Mouse (Mus musculus) right cerebral cortex, postnatal 10 days (tissue): ENCODE data around the gene Fam111a.
"Not testable (repeated sequence)": the region's sequence is repeated elsewhere in the genome, so short reads cannot be mapped to it uniquely, and the experiment has no call there.

Source experiments
- DNase-seq, 2 experiments: peaks; one replicate each; pipeline ENCODE4 v3.0.0; 2021; ENCODE audit warnings: low spot score in 2 of 2

Gene Fam111a

DNA sequence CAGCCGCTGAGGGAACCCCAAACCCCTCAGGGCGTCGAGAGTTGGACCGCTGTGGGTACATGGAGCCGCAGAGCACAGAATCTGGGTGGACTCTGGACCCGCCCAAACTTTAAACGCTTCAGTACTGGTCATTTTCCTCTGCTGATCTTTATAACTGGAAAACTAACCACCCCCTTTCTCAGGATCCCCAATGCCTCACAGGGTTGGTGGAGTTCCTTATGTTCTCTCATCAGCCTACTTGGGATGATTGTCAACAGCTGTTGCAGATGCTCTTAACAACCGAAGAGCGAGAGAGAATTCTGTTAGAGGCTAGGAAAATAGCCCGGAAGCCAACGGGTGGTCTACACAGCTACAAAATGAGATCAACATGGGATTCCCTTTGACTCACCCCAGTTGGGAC, at the start of gene Fam111a:
Fam111a (plus strand) TSS at position 301 of the 400 bp plus-strand sequence.
- DNase-seq = not testable (repeated sequence)

DNA sequence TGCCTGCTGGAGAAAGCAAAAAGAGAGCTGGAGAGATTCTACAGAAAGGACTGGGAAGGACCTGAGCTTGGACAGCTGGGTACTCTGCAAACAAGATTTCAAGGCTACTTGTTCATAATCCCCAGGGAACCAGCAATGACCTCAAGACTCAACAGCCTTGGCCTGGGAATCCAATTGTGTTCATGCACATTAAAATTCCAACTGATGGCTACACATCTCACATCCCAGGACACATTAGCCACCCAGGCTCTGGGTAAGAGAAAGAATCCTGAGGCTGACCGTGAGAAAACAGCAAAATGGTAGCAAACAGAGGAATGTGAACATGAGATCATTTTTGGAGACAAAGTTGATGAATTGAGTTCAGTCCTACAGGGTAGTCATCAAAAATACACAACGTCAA, 49.3 kb upstream of the Fam111a start:
- DNase-seq = no peak

DNA sequence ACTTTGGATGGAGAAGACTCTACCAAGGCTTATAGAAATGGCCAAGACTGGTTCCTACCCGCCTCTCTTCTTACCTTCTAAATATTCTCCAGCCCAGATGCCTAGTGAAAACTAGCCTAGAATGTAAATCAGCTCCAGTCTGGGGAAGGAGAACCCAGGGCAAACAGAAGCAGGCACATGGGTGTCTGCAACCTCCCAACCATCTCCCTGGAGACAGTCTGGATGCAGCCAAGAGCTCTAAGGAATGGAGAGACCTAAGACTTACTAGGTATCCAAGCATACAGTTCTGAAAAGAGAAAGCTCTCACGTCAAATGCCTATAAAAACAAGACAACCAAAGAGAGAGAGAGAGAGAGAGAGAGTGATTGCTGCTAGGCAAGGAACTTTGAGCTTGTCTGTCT, 47.6 kb upstream of the Fam111a start:
- DNase-seq = peak in 1 of 2 experiments; percentile 66

DNA sequence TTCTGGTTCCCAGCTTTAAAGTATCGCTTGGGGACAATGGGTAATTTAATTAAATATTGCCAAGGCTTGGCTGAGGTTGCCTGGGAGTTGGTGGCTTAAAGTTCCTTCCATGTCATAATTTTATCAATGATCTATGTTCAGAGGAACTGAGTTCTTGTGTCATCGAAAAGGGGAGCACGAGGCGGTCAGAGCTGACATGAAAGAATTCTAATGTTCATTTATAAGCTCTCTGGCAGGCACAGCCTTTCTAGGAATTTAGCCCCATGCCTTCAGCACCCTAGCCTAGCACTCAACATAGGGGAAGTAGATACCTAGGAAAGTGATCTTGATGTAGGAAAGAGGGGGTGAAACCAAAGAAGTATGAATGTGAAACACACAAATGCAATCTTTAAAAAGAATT, 47.2 kb upstream of the Fam111a start:
- no peak for DNase-seq

DNA sequence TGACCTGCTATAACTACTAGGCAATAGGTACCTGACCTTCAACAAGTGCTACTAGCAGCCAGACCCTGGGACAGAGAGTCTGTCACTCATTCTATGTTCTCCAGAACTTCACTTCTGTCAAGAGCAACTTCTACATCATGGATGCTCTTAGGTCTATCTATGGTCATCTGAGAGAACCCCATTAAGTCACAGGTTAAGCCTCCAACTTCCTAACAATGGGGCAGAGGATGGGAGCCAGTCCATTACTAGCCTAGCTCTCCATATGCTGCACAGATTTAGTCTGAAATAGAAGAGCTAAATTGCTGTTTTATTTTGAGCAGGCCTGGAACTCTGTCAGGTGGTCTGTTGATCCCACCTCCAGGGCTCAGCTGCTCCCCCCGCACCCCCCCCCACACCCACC, 46.6 kb upstream of the Fam111a start:
- DNase-seq = no peak

DNA sequence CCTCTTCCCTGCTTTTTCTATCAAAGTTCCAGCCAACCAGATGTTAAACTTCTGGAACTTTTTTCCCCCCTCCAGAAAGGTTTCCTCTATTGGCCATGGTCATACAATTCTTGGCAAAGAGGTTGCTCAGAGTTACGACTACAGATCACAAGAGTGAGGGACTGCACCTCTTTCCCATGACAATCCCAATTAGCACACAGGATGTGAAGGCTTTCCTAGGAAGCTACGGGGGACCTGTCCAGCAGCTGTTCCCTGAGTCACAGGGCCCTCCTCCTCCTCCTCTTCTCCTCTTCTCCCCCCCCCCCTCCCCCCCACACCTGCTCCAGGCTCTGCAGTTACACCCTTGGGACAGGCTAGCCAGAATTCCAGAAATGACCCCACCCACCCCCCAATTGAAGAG, 46.1 kb upstream of the Fam111a start:
- DNase-seq = no peak

DNA sequence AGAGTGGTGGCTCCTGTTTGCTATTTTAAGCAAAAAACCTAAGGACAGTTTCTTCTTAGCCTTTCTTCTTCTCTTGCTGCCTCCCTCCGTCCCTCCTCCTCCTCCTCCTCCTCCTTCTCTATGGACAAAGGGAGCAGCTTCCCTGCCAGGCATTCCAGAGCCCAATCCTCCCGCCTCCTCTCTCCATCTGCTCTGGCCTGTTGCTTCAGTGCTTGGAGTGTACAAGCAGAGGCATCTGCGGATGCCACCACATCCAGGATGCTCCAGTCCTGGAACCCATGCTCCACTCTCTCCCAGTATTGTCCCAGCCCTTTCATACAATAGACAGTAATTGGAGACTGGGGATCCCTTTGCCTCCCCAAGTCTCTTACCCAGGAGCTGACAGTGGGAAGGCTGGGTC, 45.4 kb upstream of the Fam111a start:
- DNase-seq = peak; percentile 81 to 86

DNA sequence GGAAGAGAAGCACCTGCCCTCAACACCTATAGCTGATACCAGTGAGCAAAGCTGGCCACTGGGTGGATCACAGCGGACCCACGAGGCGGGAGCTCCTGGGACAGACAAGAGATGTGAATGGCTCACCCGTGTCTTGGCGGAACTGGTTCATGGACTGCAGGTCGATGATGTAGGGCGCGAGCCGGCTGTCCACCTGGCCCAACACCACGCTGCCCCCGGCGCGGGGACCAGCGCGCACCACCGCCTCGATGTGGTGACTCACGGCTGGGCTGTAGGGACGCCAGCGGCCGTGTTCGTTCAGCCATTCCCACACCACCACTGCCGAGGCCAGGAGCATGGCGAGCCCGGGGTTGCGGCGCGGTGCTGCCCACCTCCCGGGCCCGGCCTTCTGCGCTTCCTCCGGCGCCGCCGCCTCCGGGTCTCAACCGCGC, 44.6 kb upstream of the Fam111a start:
- DNase-seq = peak; percentile 56 to 64

DNA sequence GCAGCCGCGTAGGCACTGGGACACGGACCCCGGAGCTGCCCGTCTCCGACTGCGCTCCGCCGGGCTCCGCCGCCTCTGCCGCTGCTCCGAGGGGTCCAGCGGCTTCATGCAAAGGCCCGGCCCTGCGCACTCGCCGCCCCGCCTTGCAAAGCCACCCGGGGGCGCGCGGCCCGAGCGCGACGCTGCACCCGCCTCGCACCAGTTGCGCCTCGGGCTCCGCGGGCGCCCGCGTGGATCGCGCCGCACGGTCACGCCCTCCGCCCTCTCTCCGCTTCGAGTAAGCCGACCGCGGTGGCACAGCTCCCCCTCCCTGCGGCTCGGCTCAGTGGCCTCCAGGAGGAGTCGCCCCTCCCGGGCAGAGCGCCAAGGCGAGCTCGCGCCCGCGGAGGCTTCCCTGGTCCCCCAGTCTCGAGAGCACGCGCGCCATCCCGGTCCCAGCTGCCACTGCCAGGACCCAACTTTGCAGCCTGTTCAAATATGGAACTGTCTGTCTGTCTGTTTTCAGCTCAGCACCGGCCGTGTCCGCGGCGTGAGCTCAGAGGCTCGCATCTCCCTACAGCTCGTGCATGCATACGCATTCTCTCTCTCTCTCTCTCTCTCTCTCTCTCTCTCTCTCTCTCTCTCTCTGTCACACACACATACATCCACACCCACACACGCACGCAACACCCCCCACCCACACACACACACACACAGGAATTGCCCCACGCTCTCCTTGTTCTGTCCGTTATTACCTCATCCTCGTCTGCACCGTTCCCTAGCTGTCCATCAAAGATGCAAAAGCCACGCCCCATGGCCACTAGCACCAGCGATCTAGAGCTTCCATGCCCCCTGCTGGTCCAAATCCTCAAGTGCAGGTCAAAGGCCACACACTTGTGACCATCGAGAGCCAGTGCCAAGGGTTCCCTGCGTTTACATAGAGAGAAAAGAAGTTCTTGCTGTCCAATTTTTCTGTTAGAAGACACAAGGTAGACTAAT, 43.9 kb upstream of the Fam111a start, which contains the start of gene Dtx4:
Dtx4 (minus strand) TSS at position 85 of the 978 bp plus-strand sequence.
- DNase-seq = peak; percentile 95

DNA sequence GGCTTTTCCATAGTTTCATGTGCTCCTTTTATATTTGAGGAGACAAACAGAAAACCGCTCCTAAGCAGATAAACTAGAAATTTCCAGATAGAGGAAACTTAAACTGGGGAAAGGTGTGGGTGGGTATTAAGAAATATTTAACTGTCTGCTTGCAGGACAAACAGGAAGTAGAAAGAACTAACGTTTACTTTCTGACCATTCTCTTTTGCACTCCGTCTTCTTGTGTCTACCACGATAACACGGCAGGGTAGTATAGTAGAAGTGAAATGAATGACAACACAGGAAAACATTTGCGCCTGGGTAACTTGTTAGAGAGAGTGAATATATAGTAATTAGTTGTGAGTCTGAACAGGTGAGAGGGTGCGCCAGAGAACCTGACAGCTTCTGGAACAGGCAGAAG, 42.8 kb upstream of the Fam111a start:
- DNase-seq = no peak

DNA sequence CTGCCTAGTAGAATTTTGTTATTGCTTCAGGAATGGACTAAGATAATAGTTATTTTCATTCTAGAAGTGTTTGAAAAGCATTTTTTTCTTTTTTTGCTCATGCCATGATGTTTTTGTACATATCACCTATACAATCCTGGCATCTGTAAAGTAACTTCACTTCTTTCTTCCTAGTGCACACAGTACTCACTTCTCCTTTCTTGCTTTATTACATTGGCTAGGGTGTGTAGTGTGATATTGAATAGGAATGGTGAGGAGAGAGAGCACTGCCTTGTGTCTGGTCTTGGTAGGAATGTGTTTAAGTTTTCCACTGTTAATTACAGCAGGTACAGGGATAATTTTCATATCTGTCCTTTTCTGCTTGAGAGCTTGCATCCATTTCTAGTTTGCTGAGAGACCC, 30.9 kb upstream of the Fam111a start:
- DNase-seq = no peak

DNA sequence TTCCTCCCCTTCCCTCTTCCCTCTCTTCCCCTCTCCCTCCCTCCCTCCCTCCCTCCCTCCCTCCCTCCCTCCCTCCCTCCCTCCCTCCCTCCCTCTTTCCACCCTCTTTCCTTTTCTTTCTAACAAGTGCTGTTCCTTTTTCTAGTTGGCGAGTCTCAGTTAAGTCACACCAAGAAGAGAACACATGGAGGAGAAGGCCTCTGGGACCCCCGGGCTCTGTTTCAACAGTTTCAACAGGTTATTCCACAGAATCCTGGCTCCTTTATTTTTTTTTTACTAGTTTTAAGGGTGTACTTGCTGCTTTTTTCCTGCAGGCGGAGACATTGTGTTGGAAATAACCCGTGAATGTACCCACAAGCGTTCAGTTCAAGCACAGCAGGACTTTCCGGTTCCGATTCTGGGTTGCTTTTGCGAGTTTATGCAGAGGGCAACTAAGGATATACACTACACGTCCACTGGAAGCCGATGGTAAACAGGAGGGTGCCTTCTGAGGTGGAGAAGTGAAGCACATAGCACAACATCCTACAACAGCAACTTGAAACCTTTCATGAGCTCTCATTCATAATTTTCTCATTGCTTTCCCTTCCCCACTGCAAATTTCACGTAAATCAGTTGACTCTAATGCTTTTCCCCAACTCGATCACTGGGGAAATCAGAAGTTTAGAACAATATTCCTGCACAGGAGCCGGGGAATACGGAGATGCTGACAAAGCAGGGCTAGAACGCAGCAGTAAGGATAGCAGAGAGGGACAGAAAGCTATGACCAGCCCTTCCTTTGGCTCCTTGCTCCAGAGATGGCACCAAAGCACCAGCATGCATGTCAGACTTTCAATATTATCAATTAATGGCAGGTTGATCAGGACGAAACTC, 27.6 kb upstream of the Fam111a start:
- peak; percentile 75 to 76 for DNase-seq

DNA sequence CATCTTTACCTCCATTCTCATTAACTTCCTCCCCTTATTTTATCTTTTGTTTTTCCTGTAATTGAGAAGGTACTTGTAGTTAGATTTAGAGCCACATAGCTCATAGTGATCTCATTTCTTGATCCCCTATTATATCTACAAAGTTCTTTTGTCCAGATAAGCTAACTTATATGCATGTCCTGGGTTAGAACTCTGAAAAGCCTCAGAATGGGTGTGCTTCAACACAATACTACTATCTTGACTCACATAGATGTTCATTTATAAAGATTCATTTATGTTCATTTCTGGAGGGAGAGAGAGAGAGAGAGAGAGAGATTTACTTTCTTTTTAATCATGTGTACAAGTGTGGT, 27.0 kb upstream of the Fam111a start:
- no peak for DNase-seq

DNA sequence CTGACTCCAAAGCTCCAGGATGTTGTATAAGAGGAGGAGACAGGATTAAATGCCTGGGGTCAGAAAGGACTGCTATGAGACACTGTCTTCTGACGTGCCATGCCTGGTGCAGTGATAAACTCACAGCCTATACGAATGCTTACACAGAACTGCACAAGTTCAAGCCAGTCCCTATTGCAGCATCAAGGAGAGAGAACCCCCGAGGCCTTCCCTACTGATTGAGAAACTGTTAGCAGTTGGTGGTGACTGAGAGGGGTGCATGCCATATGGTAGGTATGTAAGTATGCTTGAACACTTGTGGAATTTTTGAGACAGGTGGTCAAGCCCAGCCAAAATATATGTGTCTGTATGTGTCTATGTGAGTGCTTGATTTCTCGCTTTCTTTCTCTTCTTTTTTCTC, 22.2 kb upstream of the Fam111a start:
- no peak for DNase-seq

DNA sequence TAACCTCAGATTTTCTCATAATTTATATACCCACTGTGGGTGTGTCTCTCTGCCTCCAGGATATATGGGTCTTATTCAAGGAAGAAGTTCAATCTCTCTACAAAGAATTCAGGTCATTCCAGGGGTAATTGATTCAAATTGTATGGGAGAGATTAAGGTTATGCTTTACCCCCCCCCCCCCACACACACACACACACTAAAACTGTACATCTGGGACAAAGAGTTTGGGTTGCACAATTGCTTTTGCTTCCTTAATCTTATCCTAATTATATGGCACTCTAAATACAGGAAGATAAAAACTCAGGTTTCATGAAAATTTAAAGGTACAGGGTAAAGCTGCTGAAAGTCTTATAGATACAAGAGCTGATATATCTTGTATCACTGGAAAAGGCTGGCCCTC, 8.4 kb upstream of the Fam111a start:
- DNase-seq = no peak

DNA sequence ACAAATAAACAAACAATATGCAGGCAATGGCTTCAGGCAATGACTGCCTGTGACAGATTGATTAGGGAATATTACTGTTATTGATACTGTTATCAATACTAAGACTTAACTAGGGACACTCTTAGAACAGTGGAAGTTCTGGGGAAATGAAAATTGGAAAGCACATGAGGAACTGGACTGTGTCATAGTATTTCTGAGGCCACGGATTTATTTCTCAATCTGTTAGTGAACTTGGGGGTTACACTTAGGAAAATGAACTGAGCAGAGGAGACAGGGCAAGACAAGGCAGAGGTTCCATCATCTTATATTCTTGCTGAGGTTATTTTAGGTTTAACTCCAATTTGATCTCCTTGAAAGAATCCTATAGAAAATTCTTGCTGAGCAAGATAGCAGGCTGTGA, 5.6 kb upstream of the Fam111a start:
- DNase-seq = no peak

DNA sequence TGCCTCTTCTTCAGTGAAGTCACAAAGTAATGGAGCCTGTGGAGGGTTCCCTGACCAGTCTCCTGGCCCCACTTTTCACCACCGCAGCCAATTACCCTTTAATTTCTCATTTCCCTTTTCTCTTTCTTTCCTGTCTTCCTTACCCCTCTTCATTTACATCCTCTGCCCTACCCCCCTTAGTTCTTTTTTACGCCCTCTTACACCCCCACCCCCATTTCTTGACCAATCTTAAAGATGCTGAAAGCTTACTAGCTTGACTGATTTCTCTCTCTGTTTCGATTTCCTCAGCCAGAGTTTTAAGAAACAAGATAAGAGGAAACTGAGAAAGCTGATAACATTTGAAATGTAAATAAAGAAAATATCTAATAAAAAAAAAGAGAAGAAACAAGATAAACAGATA, 4.8 kb upstream of the Fam111a start:
- no peak for DNase-seq

DNA sequence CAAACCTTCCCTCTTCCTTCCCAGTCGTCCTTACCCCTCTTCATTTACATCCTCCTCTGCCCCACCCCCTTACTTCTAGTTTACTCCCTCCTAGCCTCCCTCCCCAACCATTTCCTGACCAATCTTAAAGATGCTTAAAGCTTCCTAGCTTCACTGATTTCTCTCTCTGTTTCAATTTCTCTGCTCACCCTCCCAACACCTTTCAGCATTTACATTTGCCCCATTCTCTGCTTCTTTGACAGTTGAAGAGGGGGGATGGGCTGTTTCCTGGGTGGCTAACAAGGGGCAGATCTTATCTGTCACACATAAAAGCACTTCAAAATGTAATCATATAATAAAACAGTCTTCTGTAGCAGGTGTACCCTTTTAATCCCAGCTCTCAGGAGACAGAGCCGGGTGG, 3.9 kb upstream of the Fam111a start:
- no peak for DNase-seq

DNA sequence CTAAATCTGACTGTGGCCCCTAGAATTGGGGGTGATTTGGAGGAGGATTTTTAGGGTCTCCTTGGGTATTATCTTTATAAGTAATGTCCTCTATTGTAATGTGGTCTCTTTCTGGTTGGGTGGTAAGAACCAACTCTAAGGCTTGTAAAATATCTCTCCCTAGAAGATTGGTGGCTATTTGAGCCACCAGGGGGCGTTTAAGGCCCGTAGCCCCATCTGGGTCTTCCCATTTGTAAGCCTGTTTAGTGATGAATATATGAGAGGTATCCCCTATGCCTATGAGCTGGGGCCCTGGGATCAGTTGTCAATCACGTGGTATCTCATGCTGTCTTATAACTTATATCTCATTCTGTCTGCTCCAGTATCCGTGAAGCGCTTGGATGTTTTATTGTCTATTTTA, 3.6 kb downstream of the Fam111a start:
- DNase-seq = no peak

DNA sequence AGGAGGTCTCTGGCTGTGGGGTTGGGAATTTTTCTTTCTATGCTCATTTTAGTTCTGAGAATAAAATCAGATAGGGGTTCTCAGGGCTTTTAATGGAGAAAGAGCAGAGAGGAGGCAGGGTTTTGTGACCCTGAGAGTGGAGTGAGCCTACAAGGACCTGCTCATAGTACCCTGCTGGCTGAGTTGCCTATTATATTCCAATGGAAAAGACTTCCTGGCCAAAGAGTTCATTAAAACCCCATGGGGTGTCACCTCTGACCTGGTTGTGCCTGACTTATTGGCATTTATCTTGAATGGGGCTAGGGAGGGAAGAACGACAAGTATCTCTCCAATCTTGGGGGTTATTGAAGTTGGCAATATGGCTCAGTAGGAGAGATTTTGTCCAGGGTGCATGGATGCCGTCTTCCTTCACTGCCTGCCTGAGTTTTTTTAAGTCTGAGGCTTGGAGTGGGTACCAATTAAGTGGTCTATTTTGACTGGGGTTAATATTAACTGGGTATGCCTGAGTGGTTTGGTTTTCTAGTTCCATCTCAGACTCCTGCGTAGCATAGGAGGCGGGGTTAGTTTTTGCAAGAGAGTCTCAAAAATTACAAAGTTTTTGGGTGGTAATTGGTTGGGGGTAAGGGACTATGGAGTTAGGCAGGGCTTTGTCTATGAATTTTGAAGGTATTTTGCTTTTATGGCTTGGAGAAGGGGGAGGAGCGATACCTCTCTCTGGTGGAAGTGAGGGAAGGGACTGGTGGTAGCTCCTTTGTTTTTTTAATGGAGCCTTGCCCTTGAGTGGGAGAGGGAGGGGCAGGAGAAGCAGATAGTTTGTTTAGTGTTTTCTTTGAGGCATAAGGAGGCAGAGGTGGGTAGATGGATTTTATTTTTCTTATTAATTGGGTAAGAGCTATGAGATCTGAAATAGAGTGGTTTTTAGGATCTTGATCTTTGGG, 4.7 kb downstream of the Fam111a start:
- no peak for DNase-seq

DNA sequence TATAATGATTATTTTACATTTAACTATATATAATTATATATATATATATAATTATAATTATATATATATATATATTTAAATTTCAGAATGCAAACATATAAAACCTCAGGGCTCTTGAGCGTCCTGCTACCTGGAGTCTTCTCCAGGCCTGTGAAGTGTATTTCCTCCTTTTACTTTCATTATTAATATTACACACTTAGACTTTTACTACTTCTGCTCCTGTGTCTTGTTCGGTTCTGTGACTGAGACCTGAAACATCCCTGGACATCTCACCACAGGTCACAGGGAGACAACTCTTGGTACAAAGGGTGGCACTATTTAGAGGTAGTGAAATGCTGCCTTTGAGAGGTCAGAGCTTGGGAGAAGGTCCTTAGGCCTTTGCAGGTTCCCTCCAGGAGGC, 10.8 kb downstream of the Fam111a start:
- no peak for DNase-seq

DNA sequence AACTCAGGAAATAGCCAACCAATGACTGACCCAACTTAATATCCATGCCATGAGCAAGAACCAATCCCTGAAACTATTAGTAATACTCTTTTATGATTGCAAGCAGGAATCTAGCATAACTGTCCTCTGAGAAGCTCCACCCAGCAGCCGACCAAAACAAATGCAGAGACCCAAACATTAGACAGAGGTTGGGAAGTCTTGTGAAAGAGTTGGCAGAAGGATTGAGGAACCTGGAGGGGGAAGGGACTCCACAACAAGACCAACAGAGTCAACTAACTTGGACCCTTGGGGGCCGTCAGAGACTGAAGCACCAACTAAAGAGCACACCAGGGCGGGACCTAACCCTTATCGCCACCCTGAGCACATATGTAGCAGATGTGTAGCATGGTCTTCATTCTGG, 12.7 kb downstream of the Fam111a start:
- no peak for DNase-seq
